Mouse (Mus musculus): ENCODE results near the gene Mgme1. TPM values are rescaled to one million over a fixed set of nuclear protein-coding genes. Genes with fewer than 3 reads are reported as not detected.
A peak's percentile ranks its signal among the peaks of the same experiment; 100 is the strongest.

Gene Mgme1
- total RNA-seq (2012; rRNA removed) (10.6 and 13.0 TPM in 2 replicates), total RNA-seq (2014; rRNA removed) (20.7 and 21.9 TPM in 2 replicates), polyA plus RNA-seq (2012; ENCODE audit: insufficient read length, low read depth) (19.7 and 20.2 TPM in 2 replicates)

DNA sequence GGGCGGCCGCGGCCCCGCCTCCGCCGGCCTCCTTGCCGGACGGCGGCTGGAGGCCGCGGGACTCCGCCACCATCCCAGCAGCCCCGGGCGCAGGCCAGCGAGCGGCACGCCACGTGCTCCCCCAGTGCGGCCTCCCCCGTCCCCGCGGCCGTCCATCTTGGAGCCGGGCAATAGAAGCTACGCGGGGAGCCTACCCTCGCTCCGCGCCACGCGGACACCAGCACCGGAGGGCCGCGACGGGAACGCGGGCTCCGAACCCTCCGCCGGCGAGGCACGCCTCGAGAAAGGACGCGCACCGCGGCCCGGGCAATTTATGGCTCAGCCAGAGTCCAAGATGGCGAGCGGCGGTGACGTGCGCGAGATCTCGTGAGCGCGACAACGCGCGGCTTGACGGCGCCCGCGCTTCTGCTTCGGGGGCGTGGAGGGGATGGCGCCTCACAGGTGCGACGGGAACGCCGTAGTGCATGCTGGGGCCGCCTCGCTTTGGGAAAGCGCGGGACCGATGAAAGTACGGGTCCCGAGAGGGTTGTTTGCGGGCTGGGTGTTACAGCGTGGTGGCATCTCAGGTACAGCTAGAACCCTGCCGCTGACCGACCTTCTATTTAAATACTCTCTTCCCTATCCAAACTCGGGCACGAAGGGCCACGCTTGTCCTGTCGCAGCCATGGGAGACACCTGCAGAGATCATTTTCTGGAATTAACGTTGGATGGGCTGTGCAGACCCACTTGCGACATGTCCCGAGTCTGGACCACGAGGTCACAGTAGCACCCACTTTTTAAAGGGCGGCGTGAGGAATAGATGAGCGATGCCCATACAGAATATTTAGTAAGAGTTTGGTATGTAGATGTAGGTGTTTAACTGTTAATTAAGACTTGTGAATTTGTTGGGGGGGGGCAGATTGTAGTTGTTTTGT is at the start of gene Mgme1, which contains the start of gene Snx5:
TSS of gene Mgme1 (plus strand) at position 157 of the 914 bp plus-strand sequence.
TSS of gene Snx5 (minus strand) at position 400 of the 914 bp plus-strand sequence.
- peaks cover 2 to 34% of the 10 kb centered on the region in 2 experiments for H3K4me1 ChIP-seq (ENCODE audit: control insufficient read depth in 1 of 2, insufficient read depth in 2 of 2)
- H3K36me3 ChIP-seq (replicated peaks in 1 of 2; ENCODE audit: control insufficient read depth in 1 of 2, insufficient read depth in 1 of 2, low read length in 1 of 2) = peaks cover 2 to 44% of the 10 kb centered on the region in 2 experiments
- peak within 1 kb of the TSS; percentile 97 for H3K9ac ChIP-seq (ENCODE audit: insufficient read depth, low read depth)
- no peaks in the 10 kb centered on the region for H3K9me3 ChIP-seq (replicated peaks; ENCODE audit: low read length)
- H3K27me3 ChIP-seq (replicated peaks) = no peaks in the 10 kb centered on the region
- H3K79me2 ChIP-seq (replicated peaks; ENCODE audit: control insufficient read depth, extremely low read depth, insufficient read depth, poor library complexity, severe bottlenecking) = peaks cover 73% of the 10 kb centered on the region
- in situ Hi-C loops (cut with MboI; ENCODE audit: low pct_ligation_motif_present, low pct_unique_long_range_greater_than_20kb, low sequenced_read_pairs) = no loop called here
- peak within 1 kb of the TSS; percentile 78 to 89 (median 83) for H3K4me3 ChIP-seq (replicated peaks in 1 of 3; ENCODE audit: low read depth in 2 of 3, low read length in 2 of 3, poor library complexity in 1 of 3)
- peak within 1 kb of the TSS; percentile 74 for H3K4me2 ChIP-seq (ENCODE audit: insufficient read depth, low read depth, poor library complexity, severe bottlenecking)
- H3K27ac ChIP-seq (ENCODE audit: insufficient read depth, low read depth) = peak within 1 kb of the TSS; percentile 82
- dilution Hi-C loops (cut with MboI; ENCODE audit: extremely low pct_ligation_motif_present, extremely low pct_unique_long_range_greater_than_20kb, low sequenced_read_pairs) = no loop called here
- TF ChIP-seq ETS1 (conservative IDR thresholded peaks at IDR 0.05; ENCODE audit: low read depth, low read length) (peak; percentile 2), SIN3A (IDR thresholded peaks at IDR 0.05; ENCODE audit: low read length) (peak; percentile 95), E2F4 (IDR thresholded peaks at IDR 0.05; ENCODE audit: insufficient replicate concordance, low read depth, low read length) (peak; percentile 91; the same call in 1 of the 2 replicates), MAX (IDR thresholded peaks at IDR 0.05; ENCODE audit: low read length) (peak; percentile 82), TBP (conservative IDR thresholded peaks at IDR 0.05; ENCODE audit: low read depth, low read length) (peak; percentile 94), ZNF384 (IDR thresholded peaks at IDR 0.05; ENCODE audit: low read depth, low read length) (no peak), IRF4 (IDR thresholded peaks at IDR 0.05; ENCODE audit: low read depth, low read length) (peak; percentile 75), MAZ (IDR thresholded peaks at IDR 0.05; ENCODE audit: low read depth, low read length) (peak; percentile 70; the same call in 1 of the 2 replicates), BHLHE40 (IDR thresholded peaks at IDR 0.05; ENCODE audit: low read depth, low read length) (peak; percentile 62; the same call in 1 of the 2 replicates), TCF12 (IDR thresholded peaks at IDR 0.05; ENCODE audit: low read depth, low read length) (peak; percentile 76), RAD21 (IDR thresholded peaks at IDR 0.05; ENCODE audit: low read depth, low read length) (no peak), HCFC1 (IDR thresholded peaks at IDR 0.05; ENCODE audit: low read depth, low read length) (peak; percentile 86), SMC3 (IDR thresholded peaks at IDR 0.05; ENCODE audit: low read depth, low read length) (no peak), ZMIZ1 (IDR thresholded peaks at IDR 0.05; ENCODE audit: low read depth, low read length) (peak; percentile 99), MYC (IDR thresholded peaks at IDR 0.05; ENCODE audit: low read depth, low read length) (peak; percentile 93), NRF1 (IDR thresholded peaks at IDR 0.05; ENCODE audit: low read depth, low read length) (peak; percentile 77), ZKSCAN1 (IDR thresholded peaks at IDR 0.05; ENCODE audit: borderline replicate concordance, low read depth, low read length) (no peak), MEF2A (IDR thresholded peaks at IDR 0.05; ENCODE audit: borderline replicate concordance, low read depth, low read length) (0 out of 2 replicates have a peak, but pooled peaks have one; percentile 56), GABPA (IDR thresholded peaks at IDR 0.05; ENCODE audit: insufficient replicate concordance, low read depth, low read length) (no peak; the same call in 1 of the 2 replicates), UBTF (IDR thresholded peaks at IDR 0.05; ENCODE audit: low read depth, low read length) (peak; percentile 86), USF1 (IDR thresholded peaks at IDR 0.05; ENCODE audit: low read depth, low read length) (no peak; the same call in 1 of the 2 replicates), JUN (IDR thresholded peaks at IDR 0.05; ENCODE audit: insufficient read depth, low read depth, low read length) (no peak; the same call in 1 of the 2 replicates), KAT2A (IDR thresholded peaks at IDR 0.05; ENCODE audit: insufficient replicate concordance, low read length) (peak; percentile 96), CHD1 (IDR thresholded peaks at IDR 0.05; ENCODE audit: low read depth, low read length) (peak; percentile 86), MXI1 (IDR thresholded peaks at IDR 0.05; ENCODE audit: low read depth, low read length) (peak; percentile 94), NELFE (IDR thresholded peaks at IDR 0.05; ENCODE audit: low read depth, low read length) (peak; percentile 99), POLR2AphosphoS2 (IDR thresholded peaks at IDR 0.05; ENCODE audit: low read depth, low read length) (peak; percentile 97), ELF1 (IDR thresholded peaks at IDR 0.05; ENCODE audit: low read depth, low read length) (peak; percentile 45; the same call in 1 of the 2 replicates), POLR2A (IDR thresholded peaks at IDR 0.05; ENCODE audit: low read depth, low read length) (peak; percentile 100), CHD2 (IDR thresholded peaks at IDR 0.05; ENCODE audit: low read length) (peak; percentile 98)
- DNase-seq (ENCODE audit: extremely low read depth) = peak; percentile 95
